Mouse (Mus musculus) ES-Bruce4 (cell line): ENCODE results near the gene Ccdc61. TPM values are rescaled to one million over a fixed set of nuclear protein-coding genes. Genes with fewer than 3 reads are reported as not detected.
A peak's percentile ranks its signal among the peaks of the same experiment; 100 is the strongest.

ENCODE experiments used
- H3K27ac ChIP-seq: 2 replicates; pipeline ENCODE4 v1.5.1; 2012; ENCODE audit warnings: low read length, inconsistent platforms; ENCODE audit not compliant: insufficient read depth
- H3K27me3 ChIP-seq: 2 replicates; pipeline ENCODE4 v1.6.1; 2012; ENCODE audit warnings: mild to moderate bottlenecking, low read length, inconsistent platforms; ENCODE audit not compliant: control insufficient read depth, poor library complexity, insufficient read depth, severe bottlenecking
- H3K36me3 ChIP-seq: 2 replicates; pipeline ENCODE4 v1.6.1; 2012; ENCODE audit warnings: inconsistent platforms, mild to moderate bottlenecking, low read length, moderate library complexity; ENCODE audit not compliant: control insufficient read depth, poor library complexity, insufficient read depth, severe bottlenecking
- H3K4me1 ChIP-seq: one replicate; pipeline ENCODE4 v1.8.1; 2011; ENCODE audit warnings: low read length; ENCODE audit not compliant: control insufficient read depth, insufficient read depth
- H3K4me3 ChIP-seq: 2 replicates; pipeline ENCODE4 v1.5.1; 2011; ENCODE audit warnings: low read depth, mild to moderate bottlenecking, low read length
- H3K9ac ChIP-seq: 2 replicates; pipeline ENCODE4 v1.6.1; 2012; ENCODE audit warnings: low read depth, mild to moderate bottlenecking, inconsistent platforms; ENCODE audit not compliant: poor library complexity, severe bottlenecking
- H3K9me3 ChIP-seq: replicated peaks from 2 replicates; pipeline ENCODE4 v1.6.1; 2012; ENCODE audit warnings: mild to moderate bottlenecking, low read length, inconsistent platforms; ENCODE audit not compliant: control insufficient read depth, poor library complexity, insufficient read depth, severe bottlenecking
- CTCF ChIP-seq: IDR thresholded peaks from one replicate; pipeline ENCODE4 v1.8.1; 2011; ENCODE audit warnings: low read depth, low read length
- EP300 ChIP-seq: IDR thresholded peaks from 2 replicates; pipeline ENCODE4 v1.6.1; 2011; ENCODE audit warnings: low read depth, low read length; ENCODE audit not compliant: insufficient read depth
- POLR2A ChIP-seq: IDR thresholded peaks from one replicate; pipeline ENCODE4 v1.8.1; 2011; ENCODE audit warnings: low read length; ENCODE audit not compliant: insufficient read depth
- polyA plus RNA-seq: library from polyadenylated mRNA; stranded (reverse); fragments of >200 nt; gene quantifications from 2 replicates; pipeline ENCODE4 v1.2.4, GENCODE M21; 2011; ENCODE audit warnings: low read depth; ENCODE audit not compliant: missing spikeins, insufficient read depth, insufficient read length

The Ccdc61 gene
- polyA plus RNA-seq, 1 experiment: 39.9 TPM

DNA sequence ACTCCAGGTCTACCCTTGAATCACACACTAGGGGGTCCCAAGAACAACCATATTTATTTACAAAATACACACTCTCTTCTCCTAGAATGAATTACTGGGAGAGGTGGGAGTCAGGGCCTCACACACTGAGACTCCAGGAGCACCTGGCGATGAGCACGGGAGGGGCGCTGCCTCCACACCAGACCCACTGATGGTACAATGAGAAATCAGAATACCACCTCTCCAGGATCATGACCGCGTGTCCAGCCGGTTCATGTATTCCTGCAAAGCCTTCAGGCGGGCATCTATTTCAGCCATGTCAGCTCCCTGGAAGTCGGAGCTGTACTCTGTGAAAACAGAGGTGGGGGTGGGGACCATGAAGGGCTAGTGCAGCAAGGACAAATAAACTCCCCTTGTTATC is 19.4 kb downstream of the Ccdc61 start:
- H3K4me3 ChIP-seq: no peak overlapping the region
- no peaks in the 10 kb centered on the region; the same call in 1 of the 2 replicates for H3K36me3 ChIP-seq
- H3K27ac ChIP-seq: no peak overlapping the region
- TF ChIP-seq CTCF (no peak), POLR2A (no peak), EP300 (no peak)
- H3K27me3 ChIP-seq: no peaks in the 10 kb centered on the region
- H3K9me3 ChIP-seq: no peaks in the 10 kb centered on the region
- H3K4me1 ChIP-seq: peaks cover 5% of the 10 kb centered on the region
- no peak overlapping the region for H3K9ac ChIP-seq

DNA sequence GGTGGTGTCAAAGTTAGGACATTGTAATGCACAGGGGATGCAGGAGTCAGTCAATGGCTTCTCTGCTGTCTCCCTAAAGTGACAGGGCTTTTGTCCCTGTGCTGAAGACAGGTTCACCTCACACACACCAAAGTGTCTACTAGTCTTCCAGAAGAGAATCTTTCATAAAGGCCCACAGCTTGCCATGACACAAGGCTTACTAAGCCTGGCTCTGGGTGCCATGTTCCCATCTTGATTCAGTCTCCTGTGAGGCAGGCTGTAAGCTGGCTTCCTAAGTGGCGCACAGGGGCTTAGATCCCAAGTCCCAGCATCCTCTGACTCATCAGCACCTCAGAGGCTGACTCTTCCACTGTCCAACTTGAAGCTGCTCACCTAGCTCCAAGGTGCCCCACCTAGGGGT is 23.3 kb downstream of the Ccdc61 start:
- Histone ChIP-seq H3K4me3 (no peak overlapping the region), H3K9ac (no peak overlapping the region), H3K27ac (no peak overlapping the region), H3K27me3 (no peaks in the 10 kb centered on the region), H3K9me3 (no peaks in the 10 kb centered on the region), H3K36me3 (no peaks in the 10 kb centered on the region; the same call in 1 of the 2 replicates), H3K4me1 (peaks cover 10% of the 10 kb centered on the region)
- TF ChIP-seq EP300: no peak
- no peak for TF ChIP-seq CTCF

DNA sequence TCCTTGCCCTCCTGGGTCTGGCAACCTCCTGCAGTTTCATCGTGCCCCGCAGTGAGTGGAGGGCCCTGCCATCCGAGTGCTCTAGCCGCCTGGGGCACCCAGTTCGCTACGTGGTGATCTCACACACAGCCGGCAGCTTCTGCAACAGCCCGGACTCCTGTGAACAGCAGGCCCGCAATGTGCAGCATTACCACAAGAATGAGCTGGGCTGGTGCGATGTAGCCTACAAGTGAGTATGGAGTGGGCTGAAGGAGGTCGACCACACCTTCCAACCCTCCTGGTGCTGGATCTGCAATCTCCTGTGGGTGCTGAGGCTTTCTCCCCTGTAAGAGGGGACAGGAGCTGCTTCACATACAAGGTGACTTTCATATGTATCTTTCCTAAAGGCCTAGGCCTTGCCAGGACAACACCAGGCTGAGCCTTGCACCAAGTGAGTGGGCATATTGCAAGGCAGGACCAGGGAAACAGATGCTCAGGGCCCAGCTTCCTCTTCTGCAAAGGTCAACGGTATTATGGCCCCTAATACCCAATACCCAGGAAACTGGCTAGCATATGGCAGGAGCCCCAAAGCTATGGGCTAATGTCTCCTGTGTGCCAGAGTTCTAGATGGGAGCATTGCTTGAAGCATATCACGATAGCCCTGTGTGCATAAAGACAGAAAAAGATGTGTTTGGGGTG is 25.3 kb downstream of the Ccdc61 start:
- H3K4me1 ChIP-seq: peaks cover 10% of the 10 kb centered on the region
- H3K36me3 ChIP-seq: no peaks in the 10 kb centered on the region
- no peaks in the 10 kb centered on the region for H3K9me3 ChIP-seq
- 0 out of 2 replicates have a peak overlapping the region, but pooled peaks have one; percentile 21 for H3K4me3 ChIP-seq
- H3K27ac ChIP-seq: no peak overlapping the region
- H3K9ac ChIP-seq: no peak overlapping the region
- TF ChIP-seq POLR2A (no peak), EP300 (no peak), CTCF (no peak)
- no peaks in the 10 kb centered on the region for H3K27me3 ChIP-seq

DNA sequence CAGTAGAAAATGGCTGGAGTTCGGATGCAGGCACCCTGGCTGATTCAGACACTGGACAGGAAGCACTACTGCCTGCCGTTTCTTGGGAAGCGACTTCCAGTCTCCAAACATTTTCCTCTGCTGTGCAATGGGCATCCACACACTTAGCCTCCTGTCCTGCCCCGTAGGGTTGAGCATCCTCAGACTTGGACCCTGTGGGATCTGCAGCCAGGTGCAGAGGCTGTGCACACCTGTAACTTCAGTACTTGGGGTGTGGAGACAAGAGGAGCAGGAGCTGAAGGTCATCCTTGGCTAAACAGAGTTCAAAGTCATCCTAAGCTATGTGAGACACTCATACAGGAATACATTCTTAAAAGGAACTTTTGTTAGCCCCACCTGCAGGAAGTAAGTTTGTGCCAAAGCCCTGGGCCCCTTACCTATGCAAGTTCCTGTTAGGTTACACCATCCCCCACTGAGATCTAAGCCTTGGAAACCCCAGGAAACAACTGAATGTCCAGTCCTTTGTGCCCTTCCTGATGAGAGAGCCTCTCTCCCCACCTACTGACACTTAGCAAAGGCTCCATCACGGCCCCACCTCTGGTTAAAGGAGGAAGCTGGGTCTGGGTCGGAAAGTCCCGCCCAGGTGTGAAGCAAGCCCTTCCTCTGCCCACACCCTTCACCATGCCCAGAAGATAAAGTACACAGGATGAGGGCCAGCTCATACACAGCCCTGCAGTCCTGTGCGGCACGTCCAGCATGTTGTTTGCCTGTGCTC is 26.0 kb downstream of the Ccdc61 start:
- H3K36me3 ChIP-seq: no peaks in the 10 kb centered on the region
- H3K4me1 ChIP-seq: peaks cover 10% of the 10 kb centered on the region
- TF ChIP-seq POLR2A: no peak
- TF ChIP-seq EP300: no peak
- TF ChIP-seq CTCF: no peak
- H3K27me3 ChIP-seq: no peaks in the 10 kb centered on the region
- H3K4me3 ChIP-seq: 0 out of 2 replicates have a peak overlapping the region, but pooled peaks have one; percentile 21
- no peak overlapping the region for H3K9ac ChIP-seq
- no peak overlapping the region for H3K27ac ChIP-seq
- no peaks in the 10 kb centered on the region for H3K9me3 ChIP-seq

DNA sequence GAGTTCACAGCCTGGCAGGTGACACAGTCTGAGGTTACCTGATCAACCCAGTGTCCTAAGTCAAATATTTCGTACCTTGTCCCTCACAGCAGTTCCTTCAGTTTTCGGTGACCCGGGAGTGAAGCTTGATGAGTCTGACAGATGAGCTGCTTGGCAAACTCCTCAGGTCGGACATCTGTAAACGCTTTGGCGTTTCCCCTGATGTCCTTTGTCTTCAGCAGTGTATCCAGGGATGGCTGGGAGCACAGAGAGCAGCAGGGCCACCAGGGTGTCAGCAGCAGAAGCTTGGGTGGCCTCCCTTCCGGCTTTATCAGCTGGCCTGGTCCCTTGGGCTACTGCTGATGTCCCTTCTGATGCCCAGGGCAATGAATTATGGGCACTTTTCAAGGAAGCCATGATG is 31.5 kb downstream of the Ccdc61 start:
- TF ChIP-seq EP300: no peak
- no peak overlapping the region for H3K9ac ChIP-seq
- H3K4me3 ChIP-seq: no peak overlapping the region
- H3K27ac ChIP-seq: no peak overlapping the region
- no peaks in the 10 kb centered on the region for H3K27me3 ChIP-seq
- no peaks in the 10 kb centered on the region for H3K36me3 ChIP-seq
- H3K9me3 ChIP-seq: no peaks in the 10 kb centered on the region
- H3K4me1 ChIP-seq: no peaks in the 10 kb centered on the region

DNA sequence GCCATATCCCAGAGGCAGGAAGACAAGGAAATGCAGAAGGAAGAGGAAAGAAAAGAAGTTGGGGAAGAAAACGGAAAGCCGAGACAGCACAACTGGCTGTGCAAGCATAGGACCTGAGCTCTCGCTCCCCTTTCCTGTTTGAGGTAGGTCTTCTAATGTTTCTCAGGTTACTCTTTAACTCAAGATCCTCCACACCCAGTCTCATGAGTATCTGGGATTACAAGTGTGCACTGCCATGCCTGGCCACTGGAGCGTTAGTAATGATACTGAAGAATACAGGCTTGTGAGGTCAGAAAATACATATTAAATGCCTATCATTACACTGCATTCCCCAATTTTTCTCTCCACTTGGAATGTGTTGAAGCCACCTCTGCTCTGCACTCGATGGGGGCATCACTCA is 34.8 kb downstream of the Ccdc61 start:
- Histone ChIP-seq H3K27me3 (no peaks in the 10 kb centered on the region), H3K36me3 (no peaks in the 10 kb centered on the region), H3K27ac (no peak overlapping the region), H3K4me3 (no peak overlapping the region), H3K9me3 (no peaks in the 10 kb centered on the region), H3K9ac (no peak overlapping the region), H3K4me1 (no peaks in the 10 kb centered on the region)
- TF ChIP-seq EP300 (no peak), CTCF (no peak), POLR2A (no peak)
